In genomic region chr3:57846662-57846911, GRCm38 (mm10) we compare ENCODE assay signal across 8 mouse cellular contexts. TPM values are rescaled to one million over a fixed set of nuclear protein-coding genes. Genes with fewer than 3 reads are reported as not detected.
DNase-seq lines count a peak whose midpoint lies in the region; ATAC-seq and TF ChIP-seq lines count a peak whose summit lies in the region.

No protein-coding gene starts in this region.

- H3K4me1 ChIP-seq in lung, embryonic 14.5 days (ENCODE audit: insufficient read depth), result no peaks in the 10 kb centered on the region
- H3K4me1 ChIP-seq in cortical plate, adult 2 months (ENCODE audit: control insufficient read depth, insufficient read depth, low read length), result peaks cover 4% of the 10 kb centered on the region
- H3K4me1 ChIP-seq in hindbrain, postnatal 0 days (ENCODE audit: insufficient read depth, low read length), result peaks cover 8% of the 10 kb centered on the region; the same call in 1 of the 2 replicates
- H3K4me1 ChIP-seq in neural tube, embryonic 14.5 days (ENCODE audit: control insufficient read depth, insufficient read depth, low read length), result peaks cover 10% of the 10 kb centered on the region; the same call in 1 of the 2 replicates

- no peak for DNase-seq in lung, embryonic 14.5 days
- no peak for DNase-seq in lung, postnatal 14 days
- DNase-seq in hindbrain, postnatal 0 days (ENCODE audit: low spot score), result no peak
- DNase-seq in left cerebral cortex, adult 11 months (ENCODE audit: low spot score), result no peak
- no peak for DNase-seq in testis, postnatal 10 days (ENCODE audit: low spot score)
- no peak for DNase-seq in kidney, postnatal 14 days

- H3K27ac ChIP-seq in lung, embryonic 14.5 days (ENCODE audit: low read depth), result peak overlapping the region; percentile 94
- peak overlapping the region; percentile 100 for H3K27ac ChIP-seq in cortical plate, adult 2 months (ENCODE audit: insufficient read depth, low read length)
- H3K27ac ChIP-seq in hindbrain, postnatal 0 days, result peak overlapping the region; percentile 99
- H3K27ac ChIP-seq in neural tube, embryonic 14.5 days (ENCODE audit: low read depth, low read length), result peak overlapping the region; percentile 99

- peaks cover 22% of the 10 kb centered on the region for H3K36me3 ChIP-seq in lung, embryonic 14.5 days (ENCODE audit: insufficient read depth)
- peaks cover 4% of the 10 kb centered on the region; the same call in 1 of the 2 replicates for H3K36me3 ChIP-seq in hindbrain, postnatal 0 days (ENCODE audit: insufficient read depth, low read length)
- peaks cover 19% of the 10 kb centered on the region for H3K36me3 ChIP-seq in neural tube, embryonic 14.5 days (ENCODE audit: control insufficient read depth, insufficient read depth, low read length)

- H3K27me3 ChIP-seq in lung, embryonic 14.5 days (ENCODE audit: insufficient read depth, low read length), result no peaks in the 10 kb centered on the region
- H3K27me3 ChIP-seq in hindbrain, postnatal 0 days (ENCODE audit: insufficient read depth, low read length), result no peaks in the 10 kb centered on the region
- H3K27me3 ChIP-seq in neural tube, embryonic 14.5 days (ENCODE audit: control insufficient read depth, insufficient read depth, low read length), result peaks cover 2% of the 10 kb centered on the region; the same call in 1 of the 2 replicates

- WGBS in lung, embryonic 14.5 days, result 2% methylated on average over 9 of the region's 9 CpGs
- WGBS in hindbrain, postnatal 0 days, result 2% methylated on average over 9 of the region's 9 CpGs
- WGBS in neural tube, embryonic 14.5 days, result 2% methylated on average over 9 of the region's 9 CpGs

- ATAC-seq in lung, embryonic 14.5 days (ENCODE audit: insufficient read depth), result no peak
- ATAC-seq in hindbrain, postnatal 0 days, result no peak
- ATAC-seq in neural tube, embryonic 14.5 days (ENCODE audit: low read depth), result no peak

- no peaks in the 10 kb centered on the region for H3K9me3 ChIP-seq in lung, embryonic 14.5 days (ENCODE audit: low read depth, low read length)
- H3K9me3 ChIP-seq in hindbrain, postnatal 0 days (ENCODE audit: low read length), result no peaks in the 10 kb centered on the region
- no peaks in the 10 kb centered on the region for H3K9me3 ChIP-seq in neural tube, embryonic 14.5 days (ENCODE audit: control insufficient read depth, low read length)

- peak overlapping the region; percentile 81 for H3K4me2 ChIP-seq in lung, embryonic 14.5 days
- peak overlapping the region; percentile 76 for H3K4me2 ChIP-seq in hindbrain, postnatal 0 days (ENCODE audit: low read depth, low read length)
- H3K4me2 ChIP-seq in neural tube, embryonic 14.5 days (ENCODE audit: low read depth, low read length), result peak overlapping the region; percentile 84

- no peak for TF ChIP-seq CTCF in lung, embryonic 14.5 days (IDR thresholded peaks at IDR 0.05; ENCODE audit: low read depth)
- no peak for TF ChIP-seq CTCF in cortical plate, adult 2 months (IDR thresholded peaks at IDR 0.05; ENCODE audit: extremely low read depth, insufficient read depth, low read length)
- TF ChIP-seq CTCF in hindbrain, postnatal 0 days (IDR thresholded peaks at IDR 0.05; ENCODE audit: low read depth), result no peak

- peak overlapping the region; percentile 84 for H3K9ac ChIP-seq in lung, embryonic 14.5 days
- H3K9ac ChIP-seq in hindbrain, postnatal 0 days (replicated peaks; ENCODE audit: low read length), result peak overlapping the region; percentile 100
- peak overlapping the region; percentile 98 for H3K9ac ChIP-seq in neural tube, embryonic 14.5 days (replicated peaks; ENCODE audit: low read depth, low read length)

- peak overlapping the region; percentile 88 for H3K4me3 ChIP-seq in lung, embryonic 14.5 days (ENCODE audit: low read depth, low read length)
- H3K4me3 ChIP-seq in cortical plate, adult 2 months (ENCODE audit: insufficient read depth, low read length), result peak overlapping the region; percentile 56
- H3K4me3 ChIP-seq in hindbrain, postnatal 0 days (ENCODE audit: low read length), result peak overlapping the region; percentile 100
- H3K4me3 ChIP-seq in neural tube, embryonic 14.5 days (ENCODE audit: low read depth, low read length), result peak overlapping the region; percentile 99

- TF ChIP-seq POLR2A in cortical plate, adult 2 months (IDR thresholded peaks at IDR 0.05; ENCODE audit: extremely low read depth, insufficient read depth, low read length), result 0 out of 2 replicates have a peak, but pooled peaks have one; percentile 4

RNA-seq across cellular contexts. Expression of gene Pfn2, which starts 1.3 kb away (rescaled TPM):
- polyA plus RNA-seq in lung, embryonic 14.5 days (2014; fragmentation: Nextera tagmentation; extraction: Ambion mirVana), result 104 TPM in 2 replicates
- 548 and 551 TPM in 2 replicates for polyA plus RNA-seq in cortical plate, adult 2 months (2012; rRNA removed)
- 349 and 355 TPM in 2 replicates for total RNA-seq in hindbrain, postnatal 0 days (2014; rRNA removed)
- polyA plus RNA-seq in hindbrain, postnatal 0 days (2015; fragmentation: Nextera tagmentation; extraction: Ambion mirVana), result 714 and 750 TPM in 2 replicates
- 717 and 747 TPM in 2 replicates for polyA plus RNA-seq in neural tube, embryonic 14.5 days (2014; fragmentation: Nextera tagmentation; extraction: Ambion mirVana)
